Mouse (Mus musculus): Measurements from ENCODE around the gene Rassf3. TPM values are rescaled to one million over a fixed set of nuclear protein-coding genes. Genes with fewer than 3 reads are reported as not detected.

Gene Rassf3
- polyA plus RNA-seq, 1 experiment from 2014 or later = 17.3 TPM

DNA sequence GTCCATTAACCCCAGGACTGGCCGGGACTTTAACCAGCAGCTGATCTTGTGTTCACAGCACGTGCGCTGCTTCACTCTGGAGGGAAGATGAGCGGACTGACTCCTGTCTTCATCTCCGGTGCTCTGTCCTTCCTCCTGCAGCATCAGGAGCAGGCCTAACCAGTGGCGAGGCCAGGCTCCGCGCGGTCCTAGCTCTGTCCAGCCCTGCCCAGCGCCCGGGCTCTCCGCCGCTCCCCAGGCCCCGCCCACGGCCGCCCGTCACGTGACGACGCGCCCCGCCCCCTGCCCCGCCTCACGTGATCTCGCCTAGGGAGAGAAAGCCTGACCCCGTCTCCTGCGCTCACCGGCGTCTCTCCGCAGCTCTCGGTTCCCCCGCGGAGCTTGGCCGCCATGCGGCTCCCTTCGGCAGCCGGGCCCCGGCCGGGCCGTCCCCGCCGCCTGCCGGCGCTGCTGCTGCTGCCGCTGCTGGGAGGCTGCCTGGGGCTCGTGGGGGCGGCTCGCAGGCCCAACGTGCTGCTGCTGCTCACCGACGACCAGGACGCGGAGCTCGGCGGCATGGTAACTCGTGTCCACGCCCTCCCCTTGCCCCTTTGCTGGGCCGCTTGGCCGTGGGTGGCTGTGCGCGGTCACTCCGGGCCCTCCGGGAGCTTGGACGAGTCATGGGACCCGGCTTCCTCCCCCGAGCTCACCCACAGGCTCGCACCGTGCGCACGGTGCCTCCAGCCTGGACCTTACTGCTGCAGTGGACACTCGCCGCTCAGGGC, 111.2 kb downstream of the Rassf3 start, which contains the start of gene Gns:
Gene Gns, plus strand, starts transcription at position 290 of the 764 bp plus-strand sequence.
- ATAC-seq (ENCODE audit: insufficient number of reproducible peaks, low FRiP score, low TSS enrichment, low read depth) = peak; percentile 89
- Histone ChIP-seq H3K9me3 (no peaks in the 10 kb centered on the region), H3K4me1 (peaks cover 28% of the 10 kb centered on the region), H3K4me2 (peak within 1 kb of the TSS; percentile 91), H3K36me3 (peaks cover 2% of the 10 kb centered on the region; the same call in 1 of the 2 replicates), H3K9ac (peak within 1 kb of the TSS; percentile 91), H3K4me3 (peak within 1 kb of the TSS; percentile 91), H3K27ac (peak within 1 kb of the TSS; percentile 82), H3K27me3 (no peaks in the 10 kb centered on the region)
- WGBS = under 1% methylated on average over 65 of the region's 72 CpGs

DNA sequence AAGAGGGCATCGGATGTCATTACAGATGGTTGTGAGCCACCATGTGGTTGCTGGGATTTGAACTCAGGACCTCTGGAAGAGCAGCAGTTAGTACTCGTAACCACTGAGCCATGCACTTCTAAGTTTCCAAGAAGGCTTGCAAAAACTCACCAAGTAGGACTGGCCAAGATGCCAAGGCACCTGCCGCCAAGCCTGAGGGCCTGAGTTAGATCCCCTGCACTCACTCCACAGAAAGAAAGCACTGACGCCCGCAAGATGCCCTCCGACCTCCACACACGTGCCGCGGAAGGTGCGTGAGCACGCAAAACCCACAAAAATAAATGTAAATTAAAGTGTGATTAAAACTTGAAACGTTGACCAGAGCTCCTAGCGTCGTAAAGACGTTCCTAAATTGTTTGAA, 111.8 kb downstream of the Rassf3 start:
- no peak overlapping the region for H3K27ac ChIP-seq
- H3K27me3 ChIP-seq = no peaks in the 10 kb centered on the region
- peak overlapping the region; percentile 91; the same call in 1 of the 2 replicates for H3K9ac ChIP-seq
- H3K4me2 ChIP-seq = peak overlapping the region; percentile 91
- no peaks in the 10 kb centered on the region for H3K9me3 ChIP-seq
- peaks cover 28% of the 10 kb centered on the region for H3K4me1 ChIP-seq
- H3K4me3 ChIP-seq = peak overlapping the region; percentile 91
- H3K36me3 ChIP-seq = no peaks in the 10 kb centered on the region
- no peak for ATAC-seq (ENCODE audit: insufficient number of reproducible peaks, low FRiP score, low TSS enrichment, low read depth)
- 21% methylated on average over 15 of the region's 15 CpGs for WGBS

DNA sequence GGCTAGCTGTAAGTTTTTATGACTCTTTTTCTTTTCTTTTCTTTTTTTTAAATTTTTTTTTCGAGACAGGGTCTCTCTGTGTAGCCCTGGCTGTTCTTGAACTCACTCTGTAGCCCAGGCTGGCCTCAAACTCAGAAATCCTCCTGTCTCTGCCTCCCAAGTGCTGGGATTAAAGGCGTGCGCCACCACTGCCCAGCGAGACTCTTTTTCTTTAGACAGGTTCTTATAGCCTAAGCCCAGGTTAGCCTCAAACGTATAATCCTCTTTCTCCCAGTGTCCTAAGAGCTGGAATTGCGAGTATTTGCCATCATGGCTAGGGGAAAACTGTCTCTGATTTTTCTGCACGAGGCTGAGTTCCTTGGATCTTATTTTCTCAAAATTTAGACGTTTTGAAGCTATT, 112.9 kb downstream of the Rassf3 start:
- H3K27me3 ChIP-seq = no peaks in the 10 kb centered on the region
- no peak overlapping the region for H3K4me3 ChIP-seq
- WGBS = 83% methylated on average over 8 of the region's 8 CpGs
- H3K4me1 ChIP-seq = peaks cover 28% of the 10 kb centered on the region
- no peak overlapping the region for H3K27ac ChIP-seq
- H3K36me3 ChIP-seq = no peaks in the 10 kb centered on the region
- no peak for ATAC-seq (ENCODE audit: insufficient number of reproducible peaks, low FRiP score, low TSS enrichment, low read depth)
- no peak overlapping the region for H3K4me2 ChIP-seq
- H3K9me3 ChIP-seq = no peaks in the 10 kb centered on the region
- H3K9ac ChIP-seq = no peak overlapping the region

DNA sequence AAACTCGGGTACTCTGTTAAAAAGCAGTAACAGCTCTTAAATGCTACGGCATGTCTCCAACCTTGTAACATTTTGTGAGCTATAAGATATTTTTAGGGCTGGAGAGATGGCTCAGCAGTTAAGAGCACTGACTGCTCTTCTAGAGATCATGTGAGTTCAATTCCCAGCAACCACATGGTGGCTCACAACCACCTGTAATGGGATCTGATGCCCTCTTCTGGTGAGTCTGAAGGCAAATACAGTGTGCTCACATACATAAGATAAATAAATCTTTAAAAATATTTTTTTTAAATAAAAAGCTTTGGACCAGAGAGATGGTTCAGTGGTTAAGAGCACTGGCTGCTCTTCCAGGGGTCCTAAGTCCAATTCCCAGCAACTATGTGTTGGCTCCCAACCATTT, 115.8 kb downstream of the Rassf3 start:
- no peak overlapping the region for H3K4me3 ChIP-seq
- H3K4me2 ChIP-seq = no peak overlapping the region
- no peak overlapping the region for H3K27ac ChIP-seq
- H3K36me3 ChIP-seq = no peaks in the 10 kb centered on the region
- peaks cover 6% of the 10 kb centered on the region for H3K4me1 ChIP-seq
- WGBS = 82% methylated on average over 2 of the region's 2 CpGs
- H3K9ac ChIP-seq = no peak overlapping the region
- H3K27me3 ChIP-seq = no peaks in the 10 kb centered on the region
- H3K9me3 ChIP-seq = no peaks in the 10 kb centered on the region
- ATAC-seq (ENCODE audit: insufficient number of reproducible peaks, low FRiP score, low TSS enrichment, low read depth) = no peak

Other genes with a start within 250 kb of the Rassf3 start
- gene Tbc1d30, start 125.1 kb downstream of the Rassf3 start, polyA plus RNA-seq (2015; fragmentation: Nextera tagmentation; extraction: Ambion mirVana) = 1.1 TPM in 2 replicates
- gene Gns, start 111.3 kb downstream of the Rassf3 start, polyA plus RNA-seq (2015; fragmentation: Nextera tagmentation; extraction: Ambion mirVana) = 46.0 and 47.6 TPM in 2 replicates
- 31.1 and 32.5 TPM in 2 replicates for gene Tbk1, start 110.4 kb upstream of the Rassf3 start, polyA plus RNA-seq (2015; fragmentation: Nextera tagmentation; extraction: Ambion mirVana)
- 51.2 and 52.1 TPM in 2 replicates for gene Xpot, start 150.0 kb upstream of the Rassf3 start, polyA plus RNA-seq (2015; fragmentation: Nextera tagmentation; extraction: Ambion mirVana)
- 0.67 and 1.4 TPM in 2 replicates for gene D930020B18Rik, start 165.2 kb upstream of the Rassf3 start, polyA plus RNA-seq (2015; fragmentation: Nextera tagmentation; extraction: Ambion mirVana)